7 mouse cellular contexts compared by ENCODE assay signal in the genomic region with DNA sequence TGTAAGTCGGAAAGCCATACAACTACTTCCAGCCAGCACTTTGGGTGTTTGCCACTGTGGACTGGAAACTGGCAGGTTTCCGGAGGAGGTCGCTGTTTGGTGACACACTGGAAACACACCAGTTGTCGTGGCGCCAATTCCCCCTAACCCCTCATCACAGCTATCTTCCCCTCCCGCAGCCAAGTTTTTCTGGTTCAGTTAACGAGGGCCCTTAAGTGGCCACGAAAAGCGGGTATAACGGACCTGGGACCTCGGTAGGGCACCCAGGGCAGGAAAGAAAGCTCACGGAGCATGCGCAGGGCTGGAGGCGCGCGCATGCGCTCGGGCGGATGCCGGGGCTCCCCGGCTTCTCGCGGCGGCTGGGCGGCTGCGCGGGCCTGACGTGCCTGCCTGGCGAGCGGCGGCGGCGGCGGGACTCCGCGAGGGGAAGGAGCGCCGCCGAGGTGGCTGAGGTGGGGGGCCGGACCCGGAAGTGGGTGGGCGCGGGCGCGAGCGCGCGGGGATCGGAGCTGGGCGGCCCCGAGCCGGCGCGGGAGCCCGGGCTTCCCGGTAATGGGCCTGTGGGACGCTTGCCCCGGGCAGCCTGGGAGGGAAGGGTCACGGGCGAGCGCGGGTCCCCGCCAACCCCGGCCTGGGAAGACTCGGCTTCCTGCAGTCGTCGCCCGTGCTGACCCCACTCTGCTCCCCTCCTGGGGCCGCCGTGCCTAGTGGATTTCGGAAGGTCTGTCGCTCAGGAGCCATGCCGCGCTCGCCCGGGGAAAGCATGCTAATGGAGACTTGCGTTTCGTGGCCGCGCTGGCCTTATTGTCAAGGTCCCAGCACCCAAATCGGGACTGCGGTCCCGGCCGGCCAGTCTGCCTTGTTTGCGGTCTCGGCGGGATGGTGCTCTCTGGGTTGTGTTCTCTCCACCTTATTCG. TPM values are rescaled to one million over a fixed set of nuclear protein-coding genes. Genes with fewer than 3 reads are reported as not detected.
DNase-seq lines count a peak whose midpoint lies in the region; ATAC-seq lines count a peak whose summit lies in the region.

A gene (plus strand): TSS at position 414 of the 917 bp plus-strand sequence.

- no peaks in the 10 kb centered on the region for H3K27me3 ChIP-seq in embryonic facial prominence, embryonic 11.5 days (ENCODE audit: control insufficient read depth, insufficient read depth, low read length)
- H3K27me3 ChIP-seq in limb, embryonic 11.5 days (ENCODE audit: control insufficient read depth, insufficient read depth, low read length) = no peaks in the 10 kb centered on the region
- H3K27me3 ChIP-seq in midbrain, embryonic 14.5 days (ENCODE audit: control insufficient read depth, insufficient read depth, low read length) = no peaks in the 10 kb centered on the region

- H3K4me3 ChIP-seq in embryonic facial prominence, embryonic 11.5 days (ENCODE audit: low read depth, low read length) = peak within 1 kb of the TSS; percentile 91
- peak within 1 kb of the TSS; percentile 84 for H3K4me3 ChIP-seq in limb, embryonic 11.5 days (ENCODE audit: low read depth, low read length)
- peak within 1 kb of the TSS; percentile 85 for H3K4me3 ChIP-seq in midbrain, embryonic 14.5 days (replicated peaks; ENCODE audit: low read depth, low read length)

- no peaks in the 10 kb centered on the region for H3K36me3 ChIP-seq in embryonic facial prominence, embryonic 11.5 days (replicated peaks; ENCODE audit: control insufficient read depth, insufficient read depth, low read depth, low read length)
- H3K36me3 ChIP-seq in limb, embryonic 11.5 days (ENCODE audit: control insufficient read depth, insufficient read depth, low read length) = no peaks in the 10 kb centered on the region
- no peaks in the 10 kb centered on the region; the same call in 1 of the 2 replicates for H3K36me3 ChIP-seq in midbrain, embryonic 14.5 days (ENCODE audit: control insufficient read depth, insufficient read depth, low read length)

- under 1% methylated on average over 80 of the region's 88 CpGs for WGBS in embryonic facial prominence, embryonic 11.5 days
- WGBS in limb, embryonic 11.5 days = under 1% methylated on average over 61 of the region's 88 CpGs
- WGBS in midbrain, embryonic 14.5 days = 0% methylated on average over 73 of the region's 88 CpGs

- peak within 1 kb of the TSS; percentile 61 for H3K4me2 ChIP-seq in embryonic facial prominence, embryonic 11.5 days (ENCODE audit: low read depth, low read length)
- H3K4me2 ChIP-seq in limb, embryonic 11.5 days (ENCODE audit: low read depth, severe bottlenecking) = peak within 1 kb of the TSS; percentile 55
- H3K4me2 ChIP-seq in midbrain, embryonic 14.5 days (ENCODE audit: low read length) = peak within 1 kb of the TSS; percentile 71

- peak; percentile 98 for ATAC-seq in embryonic facial prominence, embryonic 11.5 days (replicated peaks; ENCODE audit: insufficient number of reproducible peaks, low FRiP score, low TSS enrichment, low read depth)
- ATAC-seq in limb, embryonic 11.5 days (ENCODE audit: insufficient number of reproducible peaks, low FRiP score, low TSS enrichment, low read depth) = peak; percentile 94
- peak; percentile 95 for ATAC-seq in midbrain, embryonic 14.5 days (ENCODE audit: low FRiP score, low TSS enrichment)

- H3K27ac ChIP-seq in embryonic facial prominence, embryonic 11.5 days (replicated peaks; ENCODE audit: low read depth, low read length) = peak within 1 kb of the TSS; percentile 82
- peak within 1 kb of the TSS; percentile 86 for H3K27ac ChIP-seq in limb, embryonic 11.5 days (replicated peaks; ENCODE audit: low read depth, low read length)
- peak within 1 kb of the TSS; percentile 95 for H3K27ac ChIP-seq in midbrain, embryonic 14.5 days (replicated peaks; ENCODE audit: low read depth, low read length)

- H3K9ac ChIP-seq in embryonic facial prominence, embryonic 11.5 days (replicated peaks; ENCODE audit: low read length) = peak within 1 kb of the TSS; percentile 97
- H3K9ac ChIP-seq in limb, embryonic 11.5 days (ENCODE audit: low read length) = peak within 1 kb of the TSS; percentile 94
- H3K9ac ChIP-seq in midbrain, embryonic 14.5 days (replicated peaks; ENCODE audit: low read length) = peak within 1 kb of the TSS; percentile 89

- peak; percentile 93 for DNase-seq in adrenal gland, postnatal 14 days
- DNase-seq in embryonic facial prominence, embryonic 11.5 days (ENCODE audit: low spot score) = peak; percentile 91
- DNase-seq in heart, adult 11 months = peak; percentile 99
- peak; percentile 93 for DNase-seq in kidney, adult 18-20 months
- peak; percentile 92 for DNase-seq in limb, embryonic 11.5 days (ENCODE audit: low spot score)
- peak; percentile 96 for DNase-seq in midbrain, embryonic 14.5 days
- peak; percentile 83 to 86 for DNase-seq in spleen, adult 18-20 months

- no peaks in the 10 kb centered on the region; the same call in 1 of the 2 replicates for H3K4me1 ChIP-seq in embryonic facial prominence, embryonic 11.5 days (ENCODE audit: control insufficient read depth, insufficient read depth, low read length)
- H3K4me1 ChIP-seq in limb, embryonic 11.5 days (ENCODE audit: control insufficient read depth, insufficient read depth, low read length) = peaks cover 22% of the 10 kb centered on the region
- peaks cover 35% of the 10 kb centered on the region for H3K4me1 ChIP-seq in midbrain, embryonic 14.5 days (ENCODE audit: control insufficient read depth, insufficient read depth, low read length)

- no peaks in the 10 kb centered on the region for H3K9me3 ChIP-seq in embryonic facial prominence, embryonic 11.5 days (replicated peaks; ENCODE audit: control insufficient read depth, low read length)
- no peaks in the 10 kb centered on the region for H3K9me3 ChIP-seq in limb, embryonic 11.5 days (ENCODE audit: control insufficient read depth, low read length)
- no peaks in the 10 kb centered on the region for H3K9me3 ChIP-seq in midbrain, embryonic 14.5 days (ENCODE audit: control insufficient read depth, low read length)

RNA-seq across cellular contexts. Expression of the gene that starts here (rescaled TPM):
- 34.7 and 36.5 TPM in 2 replicates for total RNA-seq in adrenal gland, postnatal 14 days (2021)
- polyA plus RNA-seq in embryonic facial prominence, embryonic 11.5 days (2014; fragmentation: Nextera tagmentation; extraction: Ambion mirVana) = 18.3 and 18.9 TPM in 2 replicates
- polyA plus RNA-seq in limb, embryonic 11.5 days (2014; fragmentation: Nextera tagmentation; extraction: Ambion mirVana) = 13.4 and 14.8 TPM in 2 replicates
- 27.2 and 35.9 TPM in 2 replicates for polyA plus RNA-seq in midbrain, embryonic 14.5 days (2014; fragmentation: Nextera tagmentation; extraction: Ambion mirVana)

Comparison
In these comparisons a context has a peak if more than half of its experiments do, and no peak if none do; other contexts are left out.
1. Peak in every context shown above with its lines: DNase-seq, ATAC-seq, H3K4me3 ChIP-seq and H3K27ac ChIP-seq.